Mouse (Mus musculus): ENCODE data around the gene Gm7075.
"Not testable (repeated sequence)": the region's sequence is repeated elsewhere in the genome, so short reads cannot be mapped to it uniquely, and the experiment has no call there.

Gm7075 gene

DNA sequence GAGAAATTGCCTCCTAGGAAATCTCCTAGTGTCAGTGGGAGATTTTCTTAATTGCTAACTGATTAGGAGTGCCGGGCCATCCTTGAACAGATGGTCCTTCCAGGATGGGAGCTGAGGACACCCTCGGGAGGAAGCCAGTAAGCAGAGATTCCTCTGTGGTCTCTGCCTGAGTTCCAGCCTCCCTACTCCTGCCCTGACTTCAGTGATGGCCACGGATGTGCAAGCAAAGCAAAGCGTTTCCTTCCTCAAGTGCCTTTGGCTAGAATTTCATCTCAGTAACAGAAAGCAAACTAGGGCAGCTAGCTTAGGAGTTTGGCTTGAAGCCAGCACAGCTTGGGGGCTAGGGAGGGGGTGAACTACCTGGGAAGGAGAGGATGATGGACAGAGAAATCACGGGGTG lies 4.5 kb downstream of the Gm7075 start:
- no peak for DNase-seq (ENCODE audit: low read depth, low spot score)

DNA sequence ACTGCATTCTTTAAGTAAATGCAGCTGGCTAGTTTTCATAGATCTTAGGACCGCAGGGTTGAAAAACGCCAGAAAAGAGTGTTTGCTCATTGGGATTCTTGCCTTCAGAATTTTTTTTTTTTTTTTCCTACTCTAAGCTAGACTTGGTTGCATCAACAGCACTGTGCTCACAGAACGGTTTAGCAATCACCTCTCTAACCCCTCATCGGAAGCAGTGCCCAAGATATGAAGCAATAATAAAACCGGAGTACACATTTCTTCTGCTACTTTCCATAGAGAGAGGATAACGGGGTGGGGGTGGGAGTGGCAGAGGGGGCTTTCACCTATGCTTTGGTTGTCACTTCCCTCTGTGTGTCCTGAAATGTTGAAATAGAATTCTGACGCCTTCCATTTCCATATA lies 5.7 kb downstream of the Gm7075 start:
- no peak for DNase-seq (ENCODE audit: low read depth, low spot score)

DNA sequence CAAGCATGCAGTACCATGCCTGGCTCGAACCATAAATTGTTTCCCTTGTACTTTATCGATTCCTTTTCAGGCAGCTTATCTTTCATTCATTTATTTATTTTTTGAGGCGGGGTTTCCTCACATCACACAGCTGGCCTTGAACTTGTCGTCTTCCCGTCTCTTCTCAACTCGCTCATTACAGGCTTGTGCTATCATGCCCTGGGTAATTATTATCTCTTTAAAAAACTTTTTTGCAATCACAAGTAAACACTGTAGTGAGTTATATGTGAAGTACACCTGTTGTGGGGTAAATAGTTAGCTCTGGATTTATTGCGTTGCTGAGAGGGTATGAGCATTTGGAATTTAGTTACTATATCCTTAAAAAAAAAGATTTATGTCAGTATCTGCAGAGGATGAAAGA lies 6.3 kb downstream of the Gm7075 start:
- DNase-seq (ENCODE audit: low read depth, low spot score): no peak

DNA sequence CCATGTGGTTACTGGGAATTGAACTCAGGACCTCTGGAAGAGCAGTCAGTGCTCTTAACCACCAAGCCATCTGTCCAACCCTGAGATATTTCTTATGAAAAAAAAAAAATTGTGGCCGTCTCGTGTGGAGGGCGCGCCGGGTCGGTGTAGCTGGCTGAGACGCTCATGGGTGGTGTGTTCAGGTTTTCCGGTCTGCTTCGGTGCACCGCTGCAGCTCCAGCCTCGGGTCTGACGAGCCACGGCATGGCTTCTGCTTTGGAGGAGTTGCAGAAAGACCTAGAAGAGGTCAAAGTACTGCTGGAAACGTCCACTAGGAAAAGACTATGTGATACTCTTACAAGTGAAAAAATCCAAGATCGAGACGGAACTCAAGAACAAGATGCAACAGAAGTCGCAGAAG lies 8.8 kb downstream of the Gm7075 start:
- DNase-seq (ENCODE audit: low read depth, low spot score): no peak

GRCm38 (mm10) chr10:63411674-63412073 lies 9.9 kb downstream of the Gm7075 start:
- not testable (repeated sequence) for DNase-seq (ENCODE audit: low read depth, low spot score)

GRCm38 (mm10) chr10:63410162-63410956 lies 11.2 kb downstream of the Gm7075 start:
- DNase-seq (ENCODE audit: low read depth, low spot score): no peak

DNA sequence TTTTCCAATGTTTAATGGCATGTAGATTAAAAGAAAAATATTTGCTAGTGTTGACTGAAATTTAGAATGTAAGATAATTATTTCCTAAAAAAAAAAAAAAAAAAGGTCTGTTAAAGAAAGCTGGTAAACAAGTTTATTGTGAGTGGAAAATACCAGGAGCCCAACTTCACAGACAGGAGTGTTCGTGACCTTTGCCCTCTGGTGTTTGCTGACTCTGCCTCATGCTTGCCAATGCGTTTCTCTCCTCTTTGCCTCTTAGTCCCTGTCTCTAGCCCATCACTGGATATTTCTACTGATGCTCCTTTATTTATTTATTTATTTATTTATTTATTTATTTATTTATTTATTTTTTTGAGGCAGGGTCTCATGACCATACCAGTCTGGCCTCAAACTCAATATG lies 18.0 kb downstream of the Gm7075 start:
- DNase-seq (ENCODE audit: low read depth, low spot score): no peak

DNA sequence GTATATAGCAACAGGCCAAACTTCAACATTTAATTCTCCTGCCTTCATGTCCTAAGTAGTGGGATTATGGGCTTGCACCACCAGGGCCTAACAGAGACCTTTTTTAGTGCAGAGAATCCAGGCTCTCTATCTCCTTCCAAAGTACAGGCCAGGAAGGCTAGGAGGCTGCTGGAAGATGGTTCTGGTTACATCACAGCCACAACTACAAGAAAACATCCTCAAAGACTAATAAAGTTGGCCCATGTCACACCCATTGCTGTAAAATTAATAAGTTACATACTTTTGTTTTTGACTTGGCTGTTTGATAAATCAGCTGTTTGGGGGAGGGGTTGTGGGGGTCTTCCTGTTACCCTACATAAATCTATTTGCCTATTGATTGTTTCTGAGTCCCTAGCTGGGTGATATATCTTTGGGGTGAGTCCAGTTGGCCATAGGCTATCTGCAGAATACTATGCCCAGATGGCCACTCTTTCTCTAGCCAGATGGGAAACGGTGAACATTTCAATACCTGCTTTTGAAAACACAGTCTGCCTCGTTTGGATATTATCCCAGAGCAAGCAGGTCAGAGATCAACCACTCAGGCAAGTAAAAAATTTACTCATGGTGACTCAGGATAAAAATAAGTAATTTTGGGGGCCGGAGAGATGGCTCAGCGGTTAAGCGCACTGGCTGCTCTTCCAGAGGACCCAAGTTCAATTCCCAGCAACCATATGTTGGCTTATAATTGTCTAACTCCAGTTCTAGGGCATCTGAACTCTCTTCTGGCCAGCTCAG lies 18.7 kb downstream of the Gm7075 start:
- DNase-seq (ENCODE audit: low read depth, low spot score): no peak

GRCm38 (mm10) chr10:63396963-63397362 lies 24.6 kb downstream of the Gm7075 start:
- no peak for DNase-seq (ENCODE audit: low read depth, low spot score)

- DNase-seq (ENCODE audit: low read depth, low spot score): no peak
Measured at GRCm38 (mm10) chr10:63388948-63389347, 32.6 kb downstream of the Gm7075 start.

- no peak for DNase-seq (ENCODE audit: low read depth, low spot score)
Measured at GRCm38 (mm10) chr10:63386991-63387390, 34.6 kb downstream of the Gm7075 start.

DNA sequence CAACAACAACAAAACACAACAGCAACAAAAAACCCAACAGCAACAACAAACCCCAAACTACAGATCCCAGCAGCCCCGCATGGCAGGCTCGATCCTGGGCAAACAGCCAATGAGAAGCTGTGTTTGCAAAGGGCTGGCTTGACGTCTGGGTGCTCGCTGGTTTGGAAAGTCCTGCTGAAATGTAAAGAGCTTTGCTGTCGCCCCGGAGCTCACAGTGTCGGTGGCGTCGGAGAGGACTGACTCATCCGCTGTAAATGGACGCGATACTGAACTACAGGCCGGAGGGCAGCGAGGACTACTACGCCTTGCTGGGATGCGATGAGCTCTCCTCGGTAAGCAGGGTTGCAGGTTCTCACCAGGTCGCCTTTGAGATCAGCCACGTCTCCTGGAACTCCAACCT lies 35.1 kb downstream of the Gm7075 start:
- DNase-seq (ENCODE audit: low read depth, low spot score): peak; percentile 84

DNA sequence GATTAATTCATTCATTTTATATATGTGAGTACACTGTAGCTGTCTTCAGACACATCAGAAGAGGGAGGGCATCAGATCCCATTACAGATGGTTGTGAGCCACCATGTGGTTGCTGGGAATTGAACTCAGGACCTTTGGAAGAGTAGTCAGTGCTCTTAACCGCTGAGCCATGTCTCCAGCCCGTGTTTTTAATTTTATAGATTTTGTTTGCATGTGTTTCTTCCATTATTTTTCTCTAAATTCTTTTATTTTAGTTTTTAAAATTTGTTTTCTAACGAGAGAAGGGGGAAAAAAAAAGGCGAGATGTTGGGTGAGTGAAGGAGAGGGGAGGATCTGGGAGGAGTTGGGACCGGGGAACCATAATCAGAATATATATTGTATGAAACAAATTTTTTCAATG lies 35.7 kb downstream of the Gm7075 start:
- DNase-seq (ENCODE audit: low read depth, low spot score): not testable (repeated sequence)

DNA sequence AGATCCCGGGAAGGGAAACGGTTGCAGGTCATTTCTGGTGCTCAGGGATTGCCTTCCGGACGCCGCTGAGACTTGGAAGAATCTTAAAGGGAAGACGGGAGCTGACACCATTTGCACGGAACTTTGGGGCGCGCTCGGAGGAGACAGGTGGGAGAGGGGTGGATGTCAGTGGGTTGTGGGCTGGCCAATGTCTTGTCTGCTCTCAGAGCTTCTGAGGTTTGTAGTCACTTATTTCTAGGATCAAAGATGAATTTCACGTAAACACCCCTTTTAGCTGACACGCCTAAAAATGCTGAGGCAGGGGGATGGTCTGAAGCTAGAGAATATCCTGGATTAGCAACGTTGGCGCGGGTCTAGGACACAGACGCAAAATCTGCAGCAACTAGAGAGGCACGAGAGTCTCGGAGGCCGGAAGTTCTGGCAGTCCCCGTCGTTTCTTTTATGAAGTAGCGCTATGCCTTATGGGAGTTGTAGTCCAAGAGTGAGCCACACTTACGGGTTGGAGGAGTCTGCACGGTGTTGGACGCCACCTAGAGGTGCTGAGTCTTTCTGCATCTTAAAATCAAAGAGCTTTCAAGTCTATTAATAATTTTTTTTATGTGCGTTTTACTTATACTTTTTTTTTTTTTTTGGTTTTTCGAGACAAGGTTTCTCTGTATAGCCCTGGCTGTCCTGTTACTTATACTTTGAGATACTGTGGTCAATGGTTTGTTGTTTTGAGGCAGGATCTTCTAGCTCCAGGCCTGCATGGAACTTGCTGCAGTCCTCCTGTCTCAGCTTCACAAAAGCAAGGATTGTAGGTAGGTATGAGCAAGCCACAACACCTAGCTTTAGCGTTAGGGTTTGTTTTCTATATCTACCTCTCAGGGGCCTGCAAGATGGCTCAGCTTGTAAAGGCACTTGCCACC lies 39.0 kb downstream of the Gm7075 start, which contains the start of gene Dnajc12:
Gene Dnajc12, plus strand, starts transcription at position 72 of the 908 bp plus-strand sequence.
- DNase-seq (ENCODE audit: low read depth, low spot score): peak; percentile 96

DNA sequence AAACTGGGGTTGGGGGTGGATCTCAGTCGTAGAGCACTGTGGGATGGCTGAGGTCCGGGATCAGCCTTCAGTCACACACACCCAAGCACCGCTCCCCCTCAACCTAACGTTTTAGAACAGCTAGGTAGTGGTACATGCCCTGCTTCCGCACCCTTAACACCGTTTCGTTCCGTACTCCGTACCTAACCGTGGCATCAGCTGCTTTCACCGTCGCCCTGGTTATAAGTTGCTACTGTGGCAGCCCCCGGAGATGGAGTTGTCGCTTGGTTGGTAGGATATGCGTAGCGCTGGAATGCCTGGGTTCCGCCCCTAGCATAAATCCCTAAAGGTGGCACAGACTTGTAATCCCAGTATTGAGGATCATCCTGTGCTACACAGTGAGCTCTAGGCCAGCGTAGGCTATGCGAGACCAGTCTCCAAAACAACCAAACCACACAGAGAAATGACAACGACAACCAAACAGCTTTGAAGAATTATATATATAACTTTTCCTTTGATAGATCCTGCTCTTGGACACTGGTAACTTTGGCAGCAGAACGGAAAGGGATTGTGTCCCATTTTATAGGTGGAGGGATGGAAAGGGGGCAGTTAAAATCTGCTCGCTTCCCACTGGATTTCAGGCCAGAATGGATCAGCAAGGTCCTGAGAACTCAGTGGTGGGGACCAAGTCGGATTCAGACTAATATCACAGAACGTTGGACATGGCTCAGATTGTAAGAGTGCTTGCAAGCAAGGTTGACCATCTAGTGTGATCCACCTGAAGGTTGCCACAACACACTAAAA lies 39.9 kb downstream of the Gm7075 start, which contains the start of gene Sirt1:
Gene Sirt1, minus strand, starts transcription at position 207 of the 783 bp plus-strand sequence.
- DNase-seq (ENCODE audit: low read depth, low spot score): no peak

DNA sequence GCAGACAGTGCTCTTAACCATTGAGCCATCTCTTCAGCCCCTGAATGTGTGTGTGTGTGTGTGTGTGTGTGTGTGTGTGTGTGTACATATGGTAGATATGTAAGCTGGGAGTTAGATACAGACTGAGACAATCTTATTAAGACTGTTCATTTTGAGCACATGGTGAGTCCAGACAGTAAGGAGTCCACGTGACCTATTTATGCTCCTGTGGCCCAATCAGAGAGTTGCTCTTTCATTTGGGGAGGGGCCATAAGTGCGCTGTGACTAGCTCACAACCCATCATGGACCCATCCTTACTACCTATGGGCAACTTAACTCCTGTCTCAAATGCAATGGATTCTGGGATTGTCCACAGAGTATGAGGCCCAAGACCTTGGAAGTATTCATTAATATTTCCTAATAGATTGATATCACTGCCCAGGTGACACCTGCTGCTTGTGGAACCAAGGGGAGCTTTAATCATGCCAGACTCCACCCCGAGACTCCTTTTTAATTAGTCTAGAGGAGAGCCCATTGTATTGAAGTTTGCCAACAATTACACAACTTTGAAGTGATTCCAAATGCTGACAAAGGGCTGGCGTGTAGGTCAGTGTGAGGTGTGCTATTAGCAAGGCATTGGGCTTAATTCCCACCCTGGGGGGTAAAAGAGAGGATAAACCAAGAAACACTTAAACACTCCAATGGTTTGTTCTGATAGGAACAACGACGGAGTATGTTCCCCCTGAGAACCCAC lies 42.5 kb downstream of the Gm7075 start:
- no peak for DNase-seq (ENCODE audit: low read depth, low spot score)

- peak; percentile 47 for DNase-seq (ENCODE audit: low read depth, low spot score)
Measured at GRCm38 (mm10) chr10:63377468-63377867, 44.1 kb downstream of the Gm7075 start.

- DNase-seq (ENCODE audit: low read depth, low spot score): no peak
Measured at GRCm38 (mm10) chr10:63376303-63376702, 45.3 kb downstream of the Gm7075 start.

All from skeletal muscle tissue, adult 2 months (tissue).